Mouse (Mus musculus) limb, embryonic 13.5 days (tissue): ENCODE data around the gene Paxbp1. TPM values are rescaled to one million over a fixed set of nuclear protein-coding genes. Genes with fewer than 3 reads are reported as not detected.

Experiments used
- ATAC-seq: fragments of 200-750 bp; cut with Nextera tagmentation; 2 replicates; pipeline ENCODE4 v1.8.0; 2017; ENCODE audit warnings: low read depth, moderate number of reproducible peaks, moderate TSS enrichment; ENCODE audit not compliant: low FRiP score
- H3K27ac ChIP-seq: fragments of 300-500 bp; sonication (generic); 2 replicates; pipeline ENCODE4 v1.5.1; 2015; ENCODE audit warnings: inconsistent platforms, mild to moderate bottlenecking, moderate library complexity
- H3K27me3 ChIP-seq: fragments of 300-500 bp; sonication (generic); 2 replicates; pipeline ENCODE4 v1.6.1; 2015; ENCODE audit warnings: mild to moderate bottlenecking, inconsistent platforms
- H3K36me3 ChIP-seq: fragments of 300-500 bp; sonication (generic); 2 replicates; pipeline ENCODE4 v1.6.1; 2015; ENCODE audit warnings: inconsistent platforms, mild to moderate bottlenecking, moderate library complexity
- H3K4me1 ChIP-seq: fragments of 300-500 bp; sonication (generic); 2 replicates; pipeline ENCODE4 v1.6.1; 2015; ENCODE audit warnings: inconsistent platforms
- H3K4me2 ChIP-seq: fragments of 300-500 bp; sonication (generic); replicated peaks from 2 replicates; pipeline ENCODE4 v1.6.1; 2015; ENCODE audit warnings: inconsistent platforms, mild to moderate bottlenecking, moderate library complexity
- H3K4me3 ChIP-seq: fragments of 300-500 bp; sonication (generic); 2 replicates; pipeline ENCODE4 v1.5.1; 2015; ENCODE audit warnings: moderate library complexity, mild to moderate bottlenecking, inconsistent platforms
- H3K9ac ChIP-seq: fragments of 300-500 bp; sonication (generic); 2 replicates; pipeline ENCODE4 v1.6.1; 2015; ENCODE audit warnings: mild to moderate bottlenecking, inconsistent platforms
- H3K9me3 ChIP-seq: fragments of 300-500 bp; sonication (generic); 2 replicates; pipeline ENCODE4 v1.6.1; 2016; ENCODE audit warnings: inconsistent platforms
- WGBS: fragments of 180-500 bp; shearing (Covaris S2); methylation state at CpG from one replicate; pipeline ENCODE4 v1.1.7; 2015; 5-methylcytosine and 5-hydroxymethylcytosine counted together
- polyA plus RNA-seq: library from polyadenylated mRNA; unstranded; fragments of >200 nt; fragmentation: Nextera tagmentation; extraction: Ambion mirVana; gene quantifications from 2 replicates; pipeline ENCODE4 v1.2.1, GENCODE M21; 2015

Paxbp1 gene
- polyA plus RNA-seq, 1 experiment from 2014 or later = 72.3 TPM

- ATAC-seq = peak; percentile 26; the same call in 1 of the 2 replicates
- H3K9ac ChIP-seq = no peak overlapping the region
- no peak overlapping the region for H3K27ac ChIP-seq
- no peaks in the 10 kb centered on the region for H3K36me3 ChIP-seq
- H3K27me3 ChIP-seq = peaks cover 21% of the 10 kb centered on the region; the same call in 1 of the 2 replicates
- WGBS = 32% methylated on average over 12 of the region's 12 CpGs
- no peaks in the 10 kb centered on the region for H3K9me3 ChIP-seq
- peaks cover 10% of the 10 kb centered on the region for H3K4me1 ChIP-seq
- peak overlapping the region; percentile 35 for H3K4me2 ChIP-seq
- H3K4me3 ChIP-seq = no peak overlapping the region
These were observed 24.6 kb upstream of the Paxbp1 start for GRCm38 (mm10) chr16:91068969-91069368.

- Histone ChIP-seq H3K4me1 (peaks cover 10% of the 10 kb centered on the region), H3K27me3 (peaks cover 18% of the 10 kb centered on the region; the same call in 1 of the 2 replicates), H3K36me3 (no peaks in the 10 kb centered on the region), H3K4me2 (no peak overlapping the region), H3K4me3 (no peak overlapping the region), H3K9me3 (no peaks in the 10 kb centered on the region), H3K27ac (no peak overlapping the region), H3K9ac (no peak overlapping the region)
- ATAC-seq = no peak
- 93% methylated on average over 1 of the region's 1 CpGs for WGBS
These were observed 22.8 kb upstream of the Paxbp1 start for GRCm38 (mm10) chr16:91067122-91067521.

- Histone ChIP-seq H3K27ac (no peak overlapping the region), H3K36me3 (no peaks in the 10 kb centered on the region), H3K4me3 (no peak overlapping the region), H3K27me3 (0 out of 2 replicates have a peak, but pooled peaks cover 8% of the 10 kb centered on the region), H3K9me3 (no peaks in the 10 kb centered on the region), H3K9ac (no peak overlapping the region), H3K4me1 (peaks cover 10% of the 10 kb centered on the region), H3K4me2 (no peak overlapping the region)
- WGBS = 81% methylated on average over 12 of the region's 12 CpGs
- ATAC-seq = no peak
These were observed 20.4 kb upstream of the Paxbp1 start for GRCm38 (mm10) chr16:91064583-91065365.

- WGBS = 89% methylated on average over 10 of the region's 10 CpGs
- peaks cover 3% of the 10 kb centered on the region for H3K4me1 ChIP-seq
- no peak for ATAC-seq
These were observed 19.4 kb upstream of the Paxbp1 start for GRCm38 (mm10) chr16:91063786-91064185.

GRCm38 (mm10) chr16:91061531-91062318, 17.4 kb upstream of the Paxbp1 start:
- no peaks in the 10 kb centered on the region for H3K4me1 ChIP-seq
- no peak for ATAC-seq
- WGBS = 64% methylated on average over 13 of the region's 13 CpGs
- no peak overlapping the region for H3K4me3 ChIP-seq
- no peaks in the 10 kb centered on the region for H3K36me3 ChIP-seq
- peaks cover 4% of the 10 kb centered on the region; the same call in 1 of the 2 replicates for H3K27me3 ChIP-seq
- no peak overlapping the region for H3K4me2 ChIP-seq
- H3K27ac ChIP-seq = no peak overlapping the region
- no peak overlapping the region for H3K9ac ChIP-seq
- H3K9me3 ChIP-seq = no peaks in the 10 kb centered on the region

More at GRCm38 (mm10) chr16:91063786-91064185, 19.4 kb upstream of the Paxbp1 start:
- H3K4me3 ChIP-seq = no peak overlapping the region
- no peaks in the 10 kb centered on the region for H3K36me3 ChIP-seq
- H3K9me3 ChIP-seq = no peaks in the 10 kb centered on the region
- H3K27ac ChIP-seq = no peak overlapping the region
- no peak overlapping the region for H3K9ac ChIP-seq
- H3K27me3 ChIP-seq = 0 out of 2 replicates have a peak, but pooled peaks cover 6% of the 10 kb centered on the region
- H3K4me2 ChIP-seq = no peak overlapping the region

- H3K9me3 ChIP-seq = no peaks in the 10 kb centered on the region
These were observed 13.4 kb upstream of the Paxbp1 start for GRCm38 (mm10) chr16:91057741-91058140.

GRCm38 (mm10) chr16:91057261-91057660, 12.9 kb upstream of the Paxbp1 start:
- 88% methylated on average over 4 of the region's 4 CpGs for WGBS
- H3K36me3 ChIP-seq = no peaks in the 10 kb centered on the region
- H3K27me3 ChIP-seq = peaks cover 4% of the 10 kb centered on the region; the same call in 1 of the 2 replicates
- H3K4me1 ChIP-seq = peaks cover 22% of the 10 kb centered on the region
- H3K9me3 ChIP-seq = no peaks in the 10 kb centered on the region
- H3K4me2 ChIP-seq = no peak overlapping the region
- ATAC-seq = no peak
- no peak overlapping the region for H3K27ac ChIP-seq
- H3K4me3 ChIP-seq = no peak overlapping the region
- no peak overlapping the region for H3K9ac ChIP-seq

More at GRCm38 (mm10) chr16:91057741-91058140, 13.4 kb upstream of the Paxbp1 start:
- Histone ChIP-seq H3K4me3 (no peak overlapping the region), H3K27ac (no peak overlapping the region), H3K36me3 (no peaks in the 10 kb centered on the region), H3K4me2 (no peak overlapping the region), H3K9ac (no peak overlapping the region), H3K27me3 (peaks cover 4% of the 10 kb centered on the region; the same call in 1 of the 2 replicates), H3K4me1 (peaks cover 22% of the 10 kb centered on the region)
- ATAC-seq = no peak
- 72% methylated on average over 6 of the region's 6 CpGs for WGBS

- Histone ChIP-seq H3K27me3 (peaks cover 4% of the 10 kb centered on the region; the same call in 1 of the 2 replicates), H3K36me3 (no peaks in the 10 kb centered on the region), H3K4me3 (no peak overlapping the region), H3K4me1 (peaks cover 27% of the 10 kb centered on the region), H3K9me3 (no peaks in the 10 kb centered on the region), H3K27ac (no peak overlapping the region), H3K4me2 (no peak overlapping the region; the same call in 1 of the 2 replicates), H3K9ac (no peak overlapping the region)
- ATAC-seq = no peak
- WGBS = 47% methylated on average over 16 of the region's 16 CpGs
These were observed 11.9 kb upstream of the Paxbp1 start for GRCm38 (mm10) chr16:91056043-91056821.

GRCm38 (mm10) chr16:91055150-91055549, 10.8 kb upstream of the Paxbp1 start:
- H3K4me1 ChIP-seq = peaks cover 27% of the 10 kb centered on the region
- H3K9me3 ChIP-seq = no peaks in the 10 kb centered on the region
- no peak overlapping the region for H3K9ac ChIP-seq
- ATAC-seq = no peak
- H3K4me2 ChIP-seq = no peak overlapping the region
- 55% methylated on average over 5 of the region's 5 CpGs for WGBS
- H3K27ac ChIP-seq = no peak overlapping the region
- peaks cover 4% of the 10 kb centered on the region; the same call in 1 of the 2 replicates for H3K27me3 ChIP-seq
- H3K36me3 ChIP-seq = no peaks in the 10 kb centered on the region
- no peak overlapping the region for H3K4me3 ChIP-seq

- no peak overlapping the region for H3K9ac ChIP-seq
- peaks cover 27% of the 10 kb centered on the region for H3K4me1 ChIP-seq
- ATAC-seq = no peak
- H3K4me3 ChIP-seq = no peak overlapping the region
- no peaks in the 10 kb centered on the region for H3K36me3 ChIP-seq
- peaks cover 4% of the 10 kb centered on the region; the same call in 1 of the 2 replicates for H3K27me3 ChIP-seq
- no peak overlapping the region for H3K4me2 ChIP-seq
- no peaks in the 10 kb centered on the region for H3K9me3 ChIP-seq
- H3K27ac ChIP-seq = no peak overlapping the region
- WGBS = 41% methylated on average over 8 of the region's 8 CpGs
These were observed 9.3 kb upstream of the Paxbp1 start for GRCm38 (mm10) chr16:91053599-91053998.

GRCm38 (mm10) chr16:91045511-91045910, 1.2 kb upstream of the Paxbp1 start:
- Histone ChIP-seq H3K36me3 (peaks cover 10% of the 10 kb centered on the region), H3K4me3 (peak overlapping the region; percentile 98; the same call in 1 of the 2 replicates), H3K4me1 (peaks cover 20% of the 10 kb centered on the region), H3K9ac (no peak overlapping the region), H3K9me3 (no peaks in the 10 kb centered on the region), H3K27ac (no peak overlapping the region), H3K27me3 (no peaks in the 10 kb centered on the region), H3K4me2 (peak overlapping the region; percentile 78)
- ATAC-seq = no peak
- 59% methylated on average over 8 of the region's 8 CpGs for WGBS
